Mouse (Mus musculus): ENCODE data around the gene Fbxo39. TPM values are rescaled to one million over a fixed set of nuclear protein-coding genes. Genes with fewer than 3 reads are reported as not detected.
A peak's percentile ranks its signal among the peaks of the same experiment; 100 is the strongest.

The Fbxo39 gene
- polyA plus RNA-seq, 1 experiment from 2014 or later: not detected

DNA sequence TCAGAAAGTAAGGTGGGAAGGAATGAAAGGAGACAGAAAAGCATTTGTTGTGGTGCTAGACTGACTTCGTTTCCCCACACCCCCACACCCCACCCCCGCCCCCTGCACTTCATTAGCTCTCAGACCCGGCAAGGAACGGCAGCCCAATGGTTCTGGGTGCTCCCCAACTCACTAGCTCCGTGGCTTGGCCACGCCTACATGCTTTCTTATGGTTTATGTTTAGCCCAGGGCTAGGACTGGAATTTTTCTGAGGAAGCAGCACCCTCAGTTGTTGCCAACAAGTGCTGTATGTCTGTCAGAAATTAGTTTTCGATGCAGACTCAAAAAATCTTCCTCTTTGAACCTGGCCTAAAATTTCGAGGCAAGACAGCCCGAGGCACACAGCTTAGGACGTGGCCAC lies 34.3 kb downstream of the Fbxo39 start:
- Histone ChIP-seq H3K9me3 (peaks cover 3% of the 10 kb centered on the region; the same call in 1 of the 2 replicates), H3K4me3 (replicated peaks) (no peak overlapping the region), H3K9ac (replicated peaks) (no peak overlapping the region), H3K4me2 (no peak overlapping the region), H3K27me3 (no peaks in the 10 kb centered on the region), H3K36me3 (no peaks in the 10 kb centered on the region), H3K27ac (no peak overlapping the region), H3K4me1 (replicated peaks) (peaks cover 8% of the 10 kb centered on the region; the same call in 1 of the 2 replicates)
- 40% methylated on average over 10 of the region's 10 CpGs for WGBS
- ATAC-seq (ENCODE audit: insufficient number of reproducible peaks, insufficient read depth, low FRiP score, low TSS enrichment, low read depth): no peak

DNA sequence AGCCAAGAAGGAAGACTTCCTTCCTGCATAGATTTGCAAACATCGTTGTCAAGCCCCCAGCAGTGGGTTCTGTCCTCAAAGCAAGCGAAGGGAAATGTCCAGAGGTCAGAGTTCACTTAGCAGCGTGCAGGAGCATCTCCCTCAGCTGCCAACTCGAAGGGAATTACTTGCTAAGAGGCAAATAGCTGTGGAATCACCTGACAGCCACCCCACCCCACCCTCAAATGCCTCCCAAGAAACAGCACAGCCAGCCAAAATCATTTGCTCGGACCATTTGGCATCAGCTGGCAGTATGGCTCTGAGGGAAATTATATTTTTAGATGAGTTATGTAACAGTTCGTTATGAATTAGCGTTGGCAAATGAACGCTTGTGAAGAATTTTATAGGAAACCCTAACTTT lies 34.8 kb downstream of the Fbxo39 start:
- Histone ChIP-seq H3K4me3 (replicated peaks) (no peak overlapping the region), H3K4me2 (no peak overlapping the region; the same call in 1 of the 2 replicates), H3K27me3 (no peaks in the 10 kb centered on the region), H3K27ac (no peak overlapping the region), H3K36me3 (no peaks in the 10 kb centered on the region), H3K9ac (replicated peaks) (no peak overlapping the region), H3K4me1 (replicated peaks) (peaks cover 8% of the 10 kb centered on the region; the same call in 1 of the 2 replicates), H3K9me3 (peaks cover 3% of the 10 kb centered on the region; the same call in 1 of the 2 replicates)
- WGBS: 41% methylated on average over 8 of the region's 8 CpGs
- no peak for ATAC-seq (ENCODE audit: insufficient number of reproducible peaks, insufficient read depth, low FRiP score, low TSS enrichment, low read depth)

DNA sequence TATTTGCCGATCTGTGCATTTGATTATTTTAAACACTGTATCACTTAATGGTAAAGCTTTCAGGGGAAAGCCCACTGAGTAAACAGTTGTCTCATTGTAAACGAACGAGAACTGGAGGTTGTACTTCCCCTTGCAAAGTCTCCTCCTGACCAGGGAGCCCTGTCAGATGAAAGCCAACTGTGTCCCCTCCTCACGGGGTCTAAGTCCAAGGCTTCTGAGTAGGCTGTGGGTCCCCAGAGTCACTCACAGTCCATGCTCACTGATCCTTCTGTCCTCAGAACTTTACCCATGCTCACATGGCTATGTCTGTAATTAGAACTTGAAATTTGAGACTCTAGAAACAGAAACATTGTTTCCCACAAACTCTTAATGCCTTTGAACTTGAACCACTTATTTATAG lies 35.4 kb downstream of the Fbxo39 start:
- H3K9me3 ChIP-seq: peaks cover 3% of the 10 kb centered on the region; the same call in 1 of the 2 replicates
- WGBS: 53% methylated on average over 4 of the region's 4 CpGs
- no peaks in the 10 kb centered on the region for H3K36me3 ChIP-seq
- no peak for ATAC-seq (ENCODE audit: insufficient number of reproducible peaks, insufficient read depth, low FRiP score, low TSS enrichment, low read depth)
- H3K27me3 ChIP-seq: no peaks in the 10 kb centered on the region
- H3K9ac ChIP-seq (replicated peaks): no peak overlapping the region
- no peak overlapping the region for H3K4me3 ChIP-seq (replicated peaks)
- H3K27ac ChIP-seq: no peak overlapping the region
- no peak overlapping the region for H3K4me2 ChIP-seq
- H3K4me1 ChIP-seq (replicated peaks): peaks cover 8% of the 10 kb centered on the region; the same call in 1 of the 2 replicates

DNA sequence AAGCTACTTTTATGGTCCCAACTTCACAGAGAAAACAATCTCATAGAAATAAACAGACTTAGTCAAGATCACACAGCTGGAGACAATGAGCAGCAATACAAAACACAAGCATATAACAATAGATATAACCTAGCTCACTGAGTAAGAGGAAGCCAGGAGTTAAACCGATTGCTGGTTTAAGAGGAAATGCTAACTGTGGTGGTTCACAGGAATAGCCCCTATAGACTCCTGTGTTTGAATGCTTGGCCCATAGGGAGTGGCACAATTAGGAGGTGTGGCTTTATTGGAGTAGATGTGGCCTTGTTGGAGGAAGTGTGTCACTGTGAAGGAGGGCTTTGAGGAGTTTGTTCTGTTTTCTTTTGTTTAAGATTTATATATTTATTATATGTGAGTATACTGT lies 38.0 kb downstream of the Fbxo39 start:
- no peak overlapping the region for H3K9ac ChIP-seq (replicated peaks)
- no peak overlapping the region for H3K4me2 ChIP-seq
- H3K36me3 ChIP-seq: no peaks in the 10 kb centered on the region
- 66% methylated on average over 1 of the region's 1 CpGs for WGBS
- no peak overlapping the region for H3K27ac ChIP-seq
- ATAC-seq (ENCODE audit: insufficient number of reproducible peaks, insufficient read depth, low FRiP score, low TSS enrichment, low read depth): no peak
- H3K4me1 ChIP-seq (replicated peaks): peaks cover 13% of the 10 kb centered on the region
- no peak overlapping the region for H3K4me3 ChIP-seq (replicated peaks)
- peaks cover 3% of the 10 kb centered on the region; the same call in 1 of the 2 replicates for H3K9me3 ChIP-seq
- H3K27me3 ChIP-seq: no peaks in the 10 kb centered on the region

DNA sequence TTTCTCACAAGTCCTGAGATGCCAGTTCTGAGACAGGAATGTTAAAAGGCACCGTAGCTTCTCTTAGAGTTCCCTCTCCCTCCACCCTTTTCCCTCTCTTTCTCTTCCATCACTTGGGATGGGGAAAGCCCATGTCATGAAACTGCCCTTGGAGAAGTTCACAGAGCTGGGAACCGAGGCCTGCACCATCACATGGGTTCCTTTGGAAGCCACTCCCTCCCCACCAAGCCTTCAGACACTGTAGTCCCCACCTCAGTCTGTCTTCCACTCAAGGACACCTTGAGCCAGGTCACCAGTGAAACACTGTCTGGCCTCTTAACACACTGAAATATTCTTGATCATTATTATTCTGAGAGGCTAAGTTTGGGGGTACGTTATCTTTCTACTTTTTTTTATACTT lies 38.9 kb downstream of the Fbxo39 start:
- 89% methylated on average over 3 of the region's 3 CpGs for WGBS
- Histone ChIP-seq H3K36me3 (no peaks in the 10 kb centered on the region), H3K9me3 (peaks cover 3% of the 10 kb centered on the region; the same call in 1 of the 2 replicates), H3K4me2 (no peak overlapping the region), H3K4me1 (replicated peaks) (peaks cover 13% of the 10 kb centered on the region), H3K27me3 (no peaks in the 10 kb centered on the region), H3K27ac (no peak overlapping the region), H3K4me3 (replicated peaks) (no peak overlapping the region), H3K9ac (replicated peaks) (no peak overlapping the region)
- ATAC-seq (ENCODE audit: insufficient number of reproducible peaks, insufficient read depth, low FRiP score, low TSS enrichment, low read depth): no peak

DNA sequence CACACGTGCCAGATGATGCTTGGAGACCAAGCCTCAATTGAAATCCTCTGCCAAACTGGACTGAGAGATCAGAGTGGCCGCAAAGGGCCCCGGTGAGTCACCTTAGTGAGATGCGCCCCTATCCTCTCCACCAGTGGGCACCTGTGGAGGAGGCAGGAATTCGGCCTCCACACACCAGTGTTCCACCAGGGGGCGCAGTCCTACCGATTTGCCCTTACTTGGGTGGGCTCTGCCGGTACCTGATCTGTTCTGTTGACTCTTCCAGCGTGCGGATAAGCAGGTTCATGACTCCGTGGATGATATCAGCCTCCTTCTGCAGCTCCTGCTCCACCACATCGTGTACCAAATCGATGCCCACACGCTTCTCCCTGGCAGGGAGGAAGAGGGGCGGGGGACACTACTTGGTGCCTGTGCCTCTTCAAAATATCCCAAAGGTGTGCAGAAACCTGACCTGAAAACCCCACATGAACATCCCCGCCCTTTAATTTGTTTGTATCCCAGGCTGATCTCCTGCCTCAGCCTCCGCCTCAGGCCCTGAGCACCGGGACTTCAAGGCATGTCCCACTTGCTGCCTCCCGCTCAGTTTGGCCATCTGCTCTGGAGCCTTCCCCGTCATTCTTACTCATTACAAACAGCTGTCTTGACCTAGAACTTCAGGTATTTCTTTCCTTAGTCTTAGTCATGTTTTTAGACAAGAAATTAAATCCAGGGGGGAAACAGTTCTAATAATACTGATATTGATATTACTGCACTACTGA lies 40.9 kb downstream of the Fbxo39 start:
- WGBS: 23% methylated on average over 20 of the region's 20 CpGs
- 0 out of 2 replicates have a peak overlapping the region, but pooled peaks have one; percentile 1 for H3K4me3 ChIP-seq (replicated peaks)
- ATAC-seq (ENCODE audit: insufficient number of reproducible peaks, insufficient read depth, low FRiP score, low TSS enrichment, low read depth): 0 out of 2 replicates have a peak, but pooled peaks have one; percentile 34
- peaks cover 3% of the 10 kb centered on the region; the same call in 1 of the 2 replicates for H3K9me3 ChIP-seq
- H3K36me3 ChIP-seq: no peaks in the 10 kb centered on the region
- no peak overlapping the region; the same call in 1 of the 2 replicates for H3K9ac ChIP-seq (replicated peaks)
- no peak overlapping the region for H3K27ac ChIP-seq
- peak overlapping the region; percentile 35 for H3K4me2 ChIP-seq
- H3K27me3 ChIP-seq: no peaks in the 10 kb centered on the region
- peaks cover 4% of the 10 kb centered on the region for H3K4me1 ChIP-seq (replicated peaks)

DNA sequence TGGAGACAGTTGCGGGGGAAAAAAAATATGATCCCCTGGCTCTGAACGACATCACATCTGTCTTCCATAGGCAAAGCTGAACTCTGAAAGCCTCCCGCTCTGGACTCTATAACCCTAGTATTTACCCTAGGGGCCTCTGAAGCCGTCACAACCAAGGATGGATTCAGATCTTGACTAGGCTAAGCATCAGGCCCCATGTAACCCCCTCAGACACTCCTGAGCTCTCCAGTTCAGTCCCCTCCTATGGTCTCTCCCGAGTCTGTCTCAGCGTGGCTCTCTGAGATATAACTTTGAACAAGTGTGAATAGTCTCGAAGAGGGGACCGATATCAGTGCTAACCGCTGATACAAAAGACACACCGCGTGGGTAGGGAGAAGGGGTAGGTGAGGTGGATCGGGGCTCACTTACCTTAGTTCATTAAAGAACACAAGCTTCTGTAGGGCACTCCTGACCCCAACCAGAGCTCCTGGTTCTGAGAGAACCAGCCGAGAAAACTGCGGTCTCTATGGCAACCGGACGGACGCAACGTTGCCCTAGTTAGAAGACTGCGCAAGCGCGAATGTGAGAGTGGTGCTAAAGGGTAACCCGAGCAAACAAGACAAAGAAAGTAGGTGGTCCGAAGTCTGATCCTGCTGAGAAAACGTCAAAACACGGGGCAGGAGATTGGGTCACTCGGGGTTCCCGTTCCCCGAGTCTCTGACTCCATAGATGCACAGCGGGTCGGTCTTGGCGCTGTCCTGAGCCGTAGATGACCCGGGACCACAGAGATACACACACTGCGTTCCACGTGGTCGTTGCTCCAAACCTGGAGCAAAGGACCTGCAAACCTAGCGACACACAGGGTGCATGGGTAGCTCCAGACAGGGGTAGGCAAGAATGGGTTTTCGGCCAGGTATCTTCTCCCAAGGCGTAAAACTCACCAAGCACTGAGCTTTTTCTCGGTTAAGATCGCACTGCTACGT lies 47.4 kb downstream of the Fbxo39 start:
- Histone ChIP-seq H3K27ac (peak overlapping the region; percentile 66; the same call in 1 of the 2 replicates), H3K4me1 (replicated peaks) (0 out of 2 replicates have a peak, but pooled peaks cover 3% of the 10 kb centered on the region), H3K4me3 (replicated peaks) (peak overlapping the region; percentile 44), H3K27me3 (no peaks in the 10 kb centered on the region), H3K4me2 (peak overlapping the region; percentile 75), H3K9ac (replicated peaks) (peak overlapping the region; percentile 69), H3K36me3 (no peaks in the 10 kb centered on the region), H3K9me3 (no peaks in the 10 kb centered on the region)
- WGBS: 9% methylated on average over 42 of the region's 42 CpGs
- ATAC-seq (ENCODE audit: insufficient number of reproducible peaks, insufficient read depth, low FRiP score, low TSS enrichment, low read depth): peak; percentile 83

DNA sequence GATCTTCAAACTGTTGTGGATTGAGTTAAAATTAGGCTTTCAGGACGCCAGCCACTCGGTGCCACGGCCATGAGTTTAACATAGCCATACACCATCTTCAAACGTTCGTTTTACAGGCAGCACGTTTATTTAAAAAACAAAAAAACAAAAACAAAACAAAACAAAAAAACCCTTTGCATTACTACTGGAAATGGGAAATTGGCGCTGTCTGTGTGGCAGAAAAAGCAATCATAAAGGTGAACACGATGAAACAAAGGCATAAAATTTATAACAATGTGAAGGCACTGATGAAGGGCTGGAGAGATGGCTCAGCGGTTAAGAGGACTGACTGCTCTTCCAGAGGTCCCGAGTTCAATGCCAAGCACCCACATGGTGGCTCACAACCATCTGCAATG lies 48.1 kb downstream of the Fbxo39 start, which contains the start of gene Tekt1:
Gene Tekt1, minus strand, starts transcription at position 96 of the 395 bp plus-strand sequence.
- Histone ChIP-seq H3K4me2 (peak within 1 kb of the TSS; percentile 75), H3K4me1 (replicated peaks) (0 out of 2 replicates have a peak, but pooled peaks cover 3% of the 10 kb centered on the region), H3K36me3 (no peaks in the 10 kb centered on the region), H3K27me3 (no peaks in the 10 kb centered on the region), H3K27ac (peak within 1 kb of the TSS; percentile 66; the same call in 1 of the 2 replicates), H3K9me3 (no peaks in the 10 kb centered on the region), H3K9ac (replicated peaks) (peak within 1 kb of the TSS; percentile 69), H3K4me3 (replicated peaks) (peak within 1 kb of the TSS; percentile 44)
- WGBS: 38% methylated on average over 10 of the region's 10 CpGs
- ATAC-seq (ENCODE audit: insufficient number of reproducible peaks, insufficient read depth, low FRiP score, low TSS enrichment, low read depth): no peak

DNA sequence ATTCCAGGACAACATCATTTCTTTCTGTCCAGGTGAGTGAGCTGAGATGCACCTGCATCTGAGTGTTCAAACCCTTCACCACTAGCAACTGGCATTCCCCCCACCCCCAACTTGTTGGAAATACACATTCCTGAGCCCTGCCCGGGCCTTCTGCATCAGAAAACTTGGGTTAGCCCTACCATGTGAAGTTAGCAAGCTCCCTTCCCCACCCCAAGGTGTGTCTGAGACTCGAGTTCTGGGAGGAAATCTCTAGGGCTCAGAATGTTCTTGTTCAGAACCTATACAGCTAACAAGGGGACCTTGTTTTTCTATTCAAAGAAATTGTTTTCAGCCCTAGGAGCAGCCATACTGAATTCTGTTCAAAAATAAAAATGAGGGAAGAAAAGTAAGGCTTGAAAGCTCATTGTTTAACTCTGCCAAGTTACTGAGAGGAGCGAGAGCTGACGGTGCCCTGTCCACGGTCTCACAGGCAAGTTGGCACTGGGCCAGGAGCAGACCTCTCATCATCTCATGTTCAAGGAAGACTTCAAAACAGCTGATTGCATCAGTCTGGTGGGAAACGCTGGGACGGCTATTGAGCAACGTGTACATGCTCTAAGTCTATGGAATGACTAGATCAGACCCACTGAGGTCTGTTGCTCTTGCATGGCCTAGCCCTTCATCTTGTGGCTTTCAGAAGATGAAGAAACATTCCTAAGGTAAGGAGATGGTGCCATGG lies 49.4 kb downstream of the Fbxo39 start:
- no peaks in the 10 kb centered on the region for H3K36me3 ChIP-seq
- H3K4me2 ChIP-seq: no peak overlapping the region
- 85% methylated on average over 8 of the region's 8 CpGs for WGBS
- H3K4me1 ChIP-seq (replicated peaks): peaks cover 9% of the 10 kb centered on the region; the same call in 1 of the 2 replicates
- ATAC-seq (ENCODE audit: insufficient number of reproducible peaks, insufficient read depth, low FRiP score, low TSS enrichment, low read depth): no peak
- H3K27ac ChIP-seq: no peak overlapping the region
- no peaks in the 10 kb centered on the region for H3K9me3 ChIP-seq
- H3K4me3 ChIP-seq (replicated peaks): no peak overlapping the region
- no peaks in the 10 kb centered on the region; the same call in 1 of the 2 replicates for H3K27me3 ChIP-seq
- H3K9ac ChIP-seq (replicated peaks): no peak overlapping the region

DNA sequence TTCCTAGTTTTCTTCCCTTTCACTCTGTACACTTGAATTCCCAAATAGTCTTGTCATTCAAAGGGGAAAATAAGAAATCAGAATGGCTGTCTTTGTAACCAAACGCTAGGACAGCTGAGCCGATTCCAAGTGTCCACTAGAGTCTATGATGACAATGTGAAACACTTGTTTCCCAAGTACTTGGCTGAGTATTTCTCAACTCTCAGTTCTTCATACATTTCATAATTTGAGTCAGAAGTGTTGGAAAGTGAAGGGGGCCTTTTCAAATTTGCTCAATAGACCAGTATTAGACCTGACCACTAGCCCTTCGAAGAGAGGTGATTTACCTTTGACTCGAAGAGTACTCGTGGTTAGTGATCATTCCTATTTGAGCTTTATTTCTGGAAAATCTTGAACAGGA lies 50.3 kb downstream of the Fbxo39 start:
- Histone ChIP-seq H3K9ac (replicated peaks) (no peak overlapping the region), H3K27ac (no peak overlapping the region), H3K4me2 (no peak overlapping the region), H3K27me3 (no peaks in the 10 kb centered on the region; the same call in 1 of the 2 replicates), H3K4me3 (replicated peaks) (no peak overlapping the region), H3K36me3 (no peaks in the 10 kb centered on the region), H3K9me3 (no peaks in the 10 kb centered on the region), H3K4me1 (replicated peaks) (peaks cover 9% of the 10 kb centered on the region; the same call in 1 of the 2 replicates)
- ATAC-seq (ENCODE audit: insufficient number of reproducible peaks, insufficient read depth, low FRiP score, low TSS enrichment, low read depth): no peak
- 93% methylated on average over 5 of the region's 5 CpGs for WGBS
